Mouse (Mus musculus): ENCODE measurements around the gene Fgfbp3. TPM values are rescaled to one million over a fixed set of nuclear protein-coding genes. Genes with fewer than 3 reads are reported as not detected.
A peak's percentile ranks its signal among the peaks of the same experiment; 100 is the strongest.

Gene Fgfbp3
- 3.5 and 4.2 TPM in 2 replicates for total RNA-seq (2015; ENCODE audit: low replicate concordance)
- total RNA-seq (2017; ENCODE audit: low replicate concordance) = 1.1 and 2.8 TPM in 2 replicates

DNA sequence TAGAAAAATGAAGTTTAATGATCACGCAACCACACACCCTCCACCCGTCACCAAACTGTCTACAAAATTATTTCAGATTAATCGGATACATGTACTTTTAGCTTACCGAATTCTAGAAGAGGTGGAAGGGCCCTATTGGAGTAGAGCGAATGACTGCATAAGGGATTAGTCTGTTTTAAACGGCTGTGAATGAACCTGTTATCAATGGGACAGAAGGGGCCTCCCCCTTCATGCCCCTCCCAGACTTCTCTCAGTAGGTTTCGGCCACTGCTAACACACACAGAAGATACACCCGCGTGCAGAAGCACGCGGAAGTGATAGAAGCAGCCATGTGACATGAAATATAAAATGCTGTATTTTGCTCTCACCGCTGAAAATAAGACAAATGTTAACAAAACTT is at the start of gene Fgfbp3:
Fgfbp3 (minus strand) TSS at position 150 of the 400 bp plus-strand sequence.
- no peak for ATAC-seq (replicated peaks; ENCODE audit: low FRiP score, poor library complexity, severe bottlenecking)

DNA sequence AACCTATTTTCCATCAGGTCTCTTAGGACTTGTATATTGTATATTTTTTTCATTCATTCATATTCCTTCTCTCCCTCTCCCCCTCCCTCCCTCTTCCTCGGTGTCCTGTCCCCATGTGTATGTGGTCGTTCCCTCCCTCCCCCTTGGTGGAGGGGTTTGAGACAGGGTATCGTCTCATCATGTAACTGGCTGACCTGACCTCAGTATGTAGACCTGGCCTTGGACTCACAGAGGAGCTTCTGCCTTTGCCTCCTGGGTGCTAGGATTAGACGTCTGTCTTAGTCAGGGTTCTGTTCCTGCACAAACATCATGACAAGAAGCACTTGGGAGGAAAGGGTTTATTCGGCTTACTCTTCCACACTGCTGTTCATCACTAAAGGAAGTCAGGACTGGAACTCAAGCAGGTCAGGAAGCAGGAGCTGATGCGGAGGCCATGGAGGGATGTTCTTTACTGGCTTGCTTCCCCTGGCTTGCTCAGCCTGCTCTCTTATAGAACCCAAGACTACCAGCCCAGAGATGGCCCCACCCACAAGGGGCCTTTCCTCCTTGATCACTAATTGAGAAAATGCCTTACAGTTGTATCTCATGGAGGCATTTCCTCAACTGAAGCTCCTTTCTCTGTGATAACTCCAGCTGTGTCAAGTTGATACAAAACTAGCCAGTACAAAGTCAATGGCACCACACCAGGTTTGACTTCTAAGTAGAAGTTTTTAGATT is 43.3 kb upstream of the Fgfbp3 start:
- ATAC-seq (replicated peaks; ENCODE audit: low FRiP score, poor library complexity, severe bottlenecking) = peak; percentile 49; the same call in 1 of the 2 replicates

DNA sequence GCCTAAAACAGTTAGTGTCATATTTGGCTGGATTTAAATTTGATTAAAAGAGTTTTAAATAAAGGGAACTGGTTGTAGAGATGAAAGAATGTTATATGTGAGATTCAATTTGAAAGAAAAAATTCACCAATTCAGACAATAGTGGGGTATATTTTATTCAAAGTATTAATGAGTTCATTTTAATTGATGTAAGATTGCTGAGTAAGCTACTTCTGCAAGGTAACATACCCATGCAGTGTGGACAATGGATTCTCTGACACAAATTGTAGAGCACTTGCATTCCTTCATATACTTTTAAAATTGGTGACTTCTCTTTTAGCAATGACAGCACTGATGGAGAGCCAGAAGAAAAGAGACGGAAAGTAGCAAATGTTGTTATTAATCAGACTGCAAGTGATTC is 41.9 kb upstream of the Fgfbp3 start:
- ATAC-seq (replicated peaks; ENCODE audit: low FRiP score, poor library complexity, severe bottlenecking) = no peak

DNA sequence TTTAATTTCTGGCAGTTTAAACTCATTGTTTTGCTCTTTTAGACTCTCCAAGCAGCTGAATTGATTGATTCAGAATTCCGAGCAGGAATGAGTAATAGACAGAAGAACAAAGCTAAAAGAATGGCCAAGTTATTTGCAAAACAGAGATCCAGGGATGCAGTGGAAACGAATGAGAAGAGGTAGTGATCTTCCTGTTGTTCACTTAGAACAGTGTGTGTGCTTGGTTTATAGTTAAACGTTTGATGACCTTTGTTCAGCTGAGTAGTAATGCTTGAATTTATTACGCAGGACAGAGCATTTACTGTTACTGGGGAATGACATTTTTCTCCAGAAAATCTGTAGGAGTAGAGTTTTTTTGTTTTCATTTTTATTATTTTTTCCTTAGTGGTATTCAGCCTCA is 38.9 kb upstream of the Fgfbp3 start:
- ATAC-seq (replicated peaks; ENCODE audit: low FRiP score, poor library complexity, severe bottlenecking) = no peak

DNA sequence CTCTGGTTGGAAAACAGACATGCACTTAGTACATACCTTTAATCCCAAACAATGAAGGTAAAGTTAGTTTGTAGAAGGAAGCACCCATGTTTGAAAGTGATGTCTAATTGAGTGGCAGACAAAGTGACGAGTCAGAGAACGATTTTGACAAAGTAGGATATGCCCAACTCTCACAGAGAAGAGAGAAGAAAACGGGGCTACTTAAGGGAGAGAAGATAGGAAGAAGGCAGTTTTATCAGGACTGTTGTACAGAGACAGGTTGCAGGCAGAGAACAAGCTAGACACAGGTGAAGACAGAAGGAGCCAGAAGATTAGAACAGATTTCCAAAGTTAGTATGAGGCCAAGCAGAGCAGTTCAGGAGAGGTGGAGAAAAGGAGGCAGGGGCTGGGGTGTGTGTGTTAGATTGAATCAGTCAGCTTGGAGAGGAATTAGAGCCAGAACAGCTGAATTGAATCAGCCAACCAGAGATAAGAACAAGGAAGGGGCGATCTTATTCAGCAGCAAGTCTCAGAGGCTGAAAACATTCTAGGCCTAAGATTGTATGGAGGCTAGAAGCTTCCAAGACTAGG is 34.3 kb upstream of the Fgfbp3 start:
- ATAC-seq (replicated peaks; ENCODE audit: low FRiP score, poor library complexity, severe bottlenecking) = no peak

DNA sequence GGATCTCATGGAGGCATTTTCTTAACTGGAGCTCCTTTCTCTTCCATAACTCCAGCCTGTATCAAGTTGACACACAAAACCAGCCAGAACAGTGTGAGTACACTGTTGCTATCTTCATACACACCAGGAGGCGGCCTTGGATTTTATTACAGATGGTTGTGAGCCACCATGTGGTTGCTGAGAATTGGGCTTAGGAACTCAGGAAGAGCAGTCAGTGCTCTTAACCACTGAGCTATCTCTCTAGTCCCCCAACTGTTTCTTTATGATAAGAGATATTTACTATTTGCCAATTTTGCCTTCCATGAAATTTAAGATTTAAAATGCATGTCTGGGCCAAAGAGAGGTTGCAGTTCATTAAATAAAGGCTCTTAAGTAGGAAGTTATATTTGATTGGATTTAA is 20.6 kb upstream of the Fgfbp3 start:
- ATAC-seq (replicated peaks; ENCODE audit: low FRiP score, poor library complexity, severe bottlenecking) = peak; percentile 67

DNA sequence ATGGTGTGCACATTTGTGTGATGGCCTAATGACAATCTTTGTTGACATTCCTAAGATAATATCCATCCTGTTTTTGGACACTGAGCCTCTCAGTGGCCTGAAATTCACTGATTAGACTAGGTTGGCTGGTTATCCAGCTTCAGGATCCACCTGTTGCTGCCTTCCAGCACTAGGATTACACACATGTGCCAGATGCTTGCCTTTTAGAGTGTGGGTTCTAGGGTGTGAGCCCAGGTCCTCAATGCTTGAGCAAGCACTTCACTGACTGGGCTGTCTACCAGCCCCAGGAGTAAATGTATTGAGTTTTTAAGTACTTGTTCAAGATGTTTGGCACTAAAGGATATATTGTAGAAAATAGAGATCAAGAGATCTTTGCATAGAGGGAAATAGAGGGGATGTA is 18.6 kb upstream of the Fgfbp3 start:
- ATAC-seq (replicated peaks; ENCODE audit: low FRiP score, poor library complexity, severe bottlenecking) = 0 out of 2 replicates have a peak, but pooled peaks have one; percentile 48

DNA sequence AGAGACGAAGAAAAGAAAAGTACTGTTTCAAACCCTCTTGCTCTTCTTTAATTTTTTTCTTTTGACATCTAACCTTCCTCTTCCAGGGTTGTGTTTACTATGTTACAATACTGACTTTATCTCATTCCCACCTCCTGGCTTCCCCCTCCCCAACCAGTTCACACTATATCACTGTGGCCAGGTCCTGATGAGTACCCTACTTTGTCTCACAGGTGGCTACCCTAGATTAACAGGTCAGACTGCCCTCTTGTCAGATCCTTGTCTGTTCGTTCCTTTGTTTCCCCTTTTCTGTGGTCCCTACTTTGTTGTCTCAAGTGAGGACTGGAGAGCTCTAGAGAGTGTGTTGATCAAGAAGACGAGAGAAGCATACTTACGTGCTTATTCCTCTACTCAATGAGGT is 16.9 kb upstream of the Fgfbp3 start:
- no peak for ATAC-seq (replicated peaks; ENCODE audit: low FRiP score, poor library complexity, severe bottlenecking)

DNA sequence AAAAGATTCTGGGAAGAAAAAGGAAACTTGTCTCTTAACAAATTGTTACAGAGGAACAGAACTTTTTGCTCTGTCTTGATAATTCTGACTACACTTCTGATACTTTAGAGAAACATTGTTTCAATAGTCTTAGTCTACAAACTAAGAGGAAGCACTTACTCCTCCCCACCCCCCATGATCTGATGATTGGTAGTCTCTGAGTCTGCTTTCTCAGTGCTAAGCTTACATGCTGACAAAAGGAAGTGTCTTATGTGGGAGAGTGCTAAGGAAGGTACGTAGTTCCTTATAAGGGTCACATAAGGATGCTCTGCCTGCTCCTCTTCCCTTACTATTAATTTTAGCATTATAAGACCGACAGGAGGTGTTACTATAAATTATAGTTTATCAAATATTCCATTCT is 13.2 kb upstream of the Fgfbp3 start:
- no peak for ATAC-seq (replicated peaks; ENCODE audit: low FRiP score, poor library complexity, severe bottlenecking)

DNA sequence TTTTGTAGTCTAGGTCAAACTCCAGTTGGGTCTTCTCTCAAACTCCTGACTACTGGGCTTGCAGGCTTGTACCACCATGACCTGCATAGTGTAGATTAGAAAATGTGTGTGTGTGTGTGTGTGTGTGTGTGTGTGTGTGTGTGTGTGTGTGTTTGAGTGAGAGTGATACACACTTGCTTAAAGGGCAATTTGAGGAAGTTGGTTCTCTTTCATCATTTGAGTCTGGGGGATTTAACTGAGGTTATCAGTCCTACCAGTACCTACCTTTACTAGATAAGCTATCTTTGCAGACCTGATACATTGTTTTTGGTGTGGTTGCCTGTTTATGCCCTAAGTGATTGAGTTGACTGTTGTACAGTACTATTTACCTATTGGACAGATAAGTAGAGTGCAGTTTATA is 12.7 kb upstream of the Fgfbp3 start:
- no peak for ATAC-seq (replicated peaks; ENCODE audit: low FRiP score, poor library complexity, severe bottlenecking)

DNA sequence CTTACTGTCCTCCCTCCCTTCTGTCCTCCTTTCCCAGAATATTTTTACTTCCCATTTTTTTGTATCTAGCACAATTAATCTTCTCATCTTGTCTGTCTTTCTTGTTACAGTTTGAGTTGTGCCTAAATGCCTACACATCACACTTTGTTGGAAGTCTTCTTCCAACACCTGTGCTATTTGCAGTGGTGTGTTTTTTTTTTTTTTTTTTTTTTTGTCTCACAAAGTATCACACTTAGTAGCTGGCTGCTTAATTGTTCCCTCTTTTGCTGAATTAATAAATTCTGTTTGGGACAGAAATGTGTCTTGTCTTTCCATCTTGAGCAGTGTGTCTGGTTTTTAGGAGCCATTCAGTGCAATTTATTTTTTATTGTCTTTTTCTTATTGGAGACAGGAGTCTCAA is 10.4 kb upstream of the Fgfbp3 start:
- ATAC-seq (replicated peaks; ENCODE audit: low FRiP score, poor library complexity, severe bottlenecking) = no peak

DNA sequence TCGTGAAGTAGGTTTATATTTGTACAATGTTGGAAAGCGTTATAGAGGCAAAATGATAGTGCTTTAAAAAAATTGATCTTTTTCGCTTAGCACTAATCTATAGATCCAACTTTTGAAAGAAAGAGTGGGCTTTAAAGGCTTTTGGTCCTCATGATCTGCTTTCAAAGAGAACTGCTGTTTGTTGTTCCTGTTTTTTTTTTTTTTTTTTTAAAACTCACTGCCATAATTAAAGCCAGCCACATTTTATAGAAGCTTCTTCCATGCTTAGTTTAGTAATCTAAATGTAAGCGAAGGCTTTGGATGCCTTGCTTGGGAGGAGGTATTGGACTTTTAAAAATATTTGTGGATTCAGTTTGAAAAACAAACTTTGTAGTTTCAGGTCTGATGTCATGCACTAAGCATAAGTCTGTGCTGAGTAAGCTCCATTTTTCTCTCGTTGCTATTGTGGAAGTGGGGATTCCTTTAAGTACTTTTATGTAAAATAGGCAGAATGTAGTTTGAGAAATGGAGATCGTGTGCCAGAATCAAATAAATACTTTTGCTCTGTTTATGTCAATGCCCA is 8.5 kb upstream of the Fgfbp3 start:
- ATAC-seq (replicated peaks; ENCODE audit: low FRiP score, poor library complexity, severe bottlenecking) = no peak

DNA sequence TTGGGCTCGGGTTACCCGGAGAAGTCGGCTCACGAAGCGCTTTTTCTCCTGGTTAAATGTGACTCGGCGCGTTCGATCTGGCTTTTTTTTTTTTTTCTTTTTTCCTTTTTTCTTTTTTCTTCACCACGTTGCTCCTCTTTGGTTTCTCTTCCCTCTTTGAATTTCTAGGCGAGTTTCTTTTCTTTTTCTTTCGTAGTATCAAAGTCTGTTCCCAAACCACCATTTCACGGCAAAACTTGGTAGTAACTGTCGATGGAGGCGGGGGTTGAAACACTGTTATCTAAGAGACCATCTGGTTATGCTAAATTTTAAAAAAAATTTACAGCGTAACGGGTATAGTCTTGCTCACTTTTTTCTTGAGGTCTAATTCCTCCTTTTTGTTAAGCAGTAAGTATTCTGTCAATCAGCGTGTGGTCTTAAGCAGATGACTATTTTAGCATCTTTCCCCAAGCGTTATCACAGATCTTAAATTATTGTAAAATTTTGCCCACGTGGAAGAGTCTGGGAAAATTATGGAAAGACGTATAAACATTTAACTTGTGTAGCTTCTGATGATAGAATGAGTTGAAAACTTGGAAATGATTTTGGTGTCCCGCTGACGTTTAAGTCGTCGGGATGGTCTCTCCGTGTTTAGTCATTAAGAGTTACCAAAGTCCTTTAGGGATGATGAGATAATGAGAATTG is 7.3 kb upstream of the Fgfbp3 start:
- peak; percentile 61 for ATAC-seq (replicated peaks; ENCODE audit: low FRiP score, poor library complexity, severe bottlenecking)

DNA sequence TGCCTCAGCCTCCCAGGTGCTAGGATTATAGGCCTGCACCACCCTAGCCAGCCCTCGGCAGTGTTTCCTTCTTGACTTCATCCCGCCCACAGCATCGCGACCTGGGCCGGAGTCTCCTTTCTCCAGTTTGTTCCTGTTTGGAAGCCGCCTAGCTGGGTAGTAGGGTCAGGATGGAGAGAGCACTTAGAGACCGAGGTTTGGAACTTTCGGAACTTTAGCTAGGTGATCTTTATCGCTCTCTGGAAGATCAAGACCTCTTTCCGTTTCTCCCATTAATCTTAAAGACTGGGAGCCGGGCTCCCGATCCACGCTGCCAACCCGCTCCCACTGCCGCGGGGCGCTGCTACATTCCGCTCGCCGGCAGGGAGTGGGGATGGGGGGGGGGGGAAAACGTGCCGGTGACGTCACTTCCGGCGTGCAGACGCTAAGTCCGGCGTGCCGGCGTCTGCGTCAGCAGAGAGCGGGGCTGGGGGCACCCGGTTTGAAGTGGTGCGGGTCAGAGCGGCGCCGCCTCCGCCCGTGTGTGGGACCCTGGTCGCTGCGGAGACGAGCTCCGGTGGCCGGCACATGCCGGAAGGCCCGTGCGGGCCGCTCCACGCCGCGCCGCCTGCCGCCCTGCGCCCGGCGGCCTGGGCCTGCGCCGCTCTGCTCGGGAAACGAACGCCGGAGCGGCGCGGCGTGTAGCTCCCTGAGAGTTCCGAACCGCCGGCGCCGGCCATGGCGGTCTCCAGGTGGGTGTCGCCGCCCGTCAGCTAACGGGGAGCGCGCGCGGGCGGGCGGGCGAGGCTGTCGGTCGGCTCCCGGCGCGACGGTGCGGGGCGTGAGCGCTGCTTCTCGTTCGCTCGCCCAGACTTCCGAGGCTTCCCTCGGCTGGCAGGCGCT is 6.5 kb upstream of the Fgfbp3 start, which contains the start of gene Btaf1:
Btaf1 (plus strand) TSS at position 409 of the 882 bp plus-strand sequence.
- ATAC-seq (replicated peaks; ENCODE audit: low FRiP score, poor library complexity, severe bottlenecking) = peak; percentile 76

DNA sequence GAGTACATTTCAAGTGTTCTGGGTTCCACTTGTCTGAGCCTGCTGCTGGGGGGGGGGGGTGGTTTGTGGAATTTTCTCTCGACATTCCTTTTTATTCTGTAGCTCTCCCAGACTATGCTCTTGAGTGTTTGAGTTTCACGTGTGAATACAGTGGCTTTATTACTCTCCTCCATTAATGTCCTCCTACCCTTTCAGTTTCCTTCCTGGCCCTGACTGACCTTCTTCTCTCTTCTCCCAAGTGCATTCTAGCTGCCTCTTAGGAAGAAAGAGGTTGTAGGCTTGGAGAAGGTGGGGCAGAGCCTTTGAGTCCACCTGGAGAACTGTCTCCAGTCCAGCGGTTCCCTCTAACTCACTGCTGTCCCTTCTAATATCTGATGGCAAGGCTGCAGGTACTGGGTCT is 3.5 kb upstream of the Fgfbp3 start:
- no peak for ATAC-seq (replicated peaks; ENCODE audit: low FRiP score, poor library complexity, severe bottlenecking)

DNA sequence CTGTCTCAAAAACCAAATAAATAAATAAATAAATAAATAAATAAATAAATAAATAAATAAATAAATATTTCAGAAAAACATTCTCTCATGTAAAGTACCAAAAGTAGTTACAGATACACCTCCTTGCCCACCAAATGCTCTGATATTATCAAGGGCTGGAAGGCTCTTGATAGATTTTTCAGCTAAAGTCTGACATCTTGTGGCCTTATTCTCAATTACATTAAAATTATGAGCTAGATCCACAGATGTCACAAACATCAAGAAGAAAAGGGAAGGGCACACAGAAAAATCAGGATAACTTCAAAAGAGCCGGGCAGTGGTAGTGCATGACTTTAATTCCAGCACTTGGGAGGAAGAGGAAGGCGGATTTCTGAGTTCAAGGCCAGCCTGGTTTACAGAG is 2.6 kb upstream of the Fgfbp3 start:
- no peak for ATAC-seq (replicated peaks; ENCODE audit: low FRiP score, poor library complexity, severe bottlenecking)

DNA sequence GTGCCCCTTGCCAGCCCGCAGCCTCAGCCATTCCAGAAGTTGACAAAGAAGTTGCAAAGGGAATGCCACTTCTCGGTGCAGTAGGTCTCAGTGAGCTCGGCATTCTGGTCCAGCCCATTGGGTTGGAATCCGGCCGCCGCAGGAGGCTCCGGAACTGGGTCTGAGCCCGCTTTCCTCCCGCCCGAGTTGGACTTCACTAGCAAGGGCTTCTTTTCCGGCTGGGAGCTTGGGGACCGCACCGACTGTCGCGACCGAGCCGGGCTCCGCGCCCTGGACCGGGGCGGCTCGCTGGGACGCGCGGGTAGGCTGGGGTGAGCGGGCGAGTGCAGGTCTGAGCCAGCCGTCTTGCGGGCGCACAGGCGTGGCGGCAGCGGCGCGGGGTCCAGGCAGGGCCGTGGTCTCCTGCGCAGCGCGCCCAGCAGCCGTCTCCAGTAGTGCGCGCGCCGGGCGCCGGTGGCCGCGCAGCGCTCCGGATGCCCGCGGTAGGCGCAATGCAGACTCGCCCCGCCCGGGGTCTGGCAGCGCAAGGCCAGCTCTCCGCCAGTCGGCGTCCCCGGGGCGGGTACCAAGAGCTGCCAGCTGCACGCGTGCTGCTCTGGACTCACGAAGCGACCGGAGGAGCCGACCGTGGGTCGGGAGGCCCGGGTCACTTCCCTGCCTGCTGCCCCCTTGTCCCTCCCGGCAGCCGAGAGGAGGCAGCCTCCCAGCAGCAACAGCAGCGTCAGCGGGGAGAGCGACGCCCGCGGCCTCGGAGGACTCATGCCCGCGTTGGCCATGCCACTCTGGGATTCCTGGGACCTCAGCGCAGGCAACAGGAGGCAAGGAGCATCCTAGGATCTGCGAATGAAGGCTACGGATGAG is 744 bp downstream of the Fgfbp3 start:
- ATAC-seq (replicated peaks; ENCODE audit: low FRiP score, poor library complexity, severe bottlenecking) = peak; percentile 53

DNA sequence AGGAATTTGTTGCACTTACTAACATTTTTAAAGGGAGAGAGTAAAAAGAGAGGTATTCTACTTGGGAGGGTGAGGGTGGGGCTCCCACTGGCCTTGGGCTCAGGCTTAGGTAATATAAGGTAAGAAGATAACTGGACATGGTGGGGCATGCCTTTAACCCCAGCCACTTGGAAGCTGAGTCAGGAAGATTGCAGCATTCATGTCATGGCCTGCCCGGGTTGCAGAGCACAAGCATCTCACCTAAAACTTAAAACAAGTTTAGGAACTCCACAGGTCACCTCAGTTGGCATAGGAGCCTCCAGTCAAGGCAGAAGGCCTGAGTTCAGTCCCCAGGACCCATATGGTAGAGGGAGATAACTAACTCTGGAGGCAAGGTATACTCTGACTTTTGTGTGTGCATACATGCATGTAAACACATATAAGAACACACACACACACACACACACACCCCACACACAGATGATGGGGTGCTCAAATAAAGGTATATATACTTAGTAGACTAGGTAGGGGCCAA is 2.5 kb downstream of the Fgfbp3 start:
- peak; percentile 77 for ATAC-seq (replicated peaks; ENCODE audit: low FRiP score, poor library complexity, severe bottlenecking)

DNA sequence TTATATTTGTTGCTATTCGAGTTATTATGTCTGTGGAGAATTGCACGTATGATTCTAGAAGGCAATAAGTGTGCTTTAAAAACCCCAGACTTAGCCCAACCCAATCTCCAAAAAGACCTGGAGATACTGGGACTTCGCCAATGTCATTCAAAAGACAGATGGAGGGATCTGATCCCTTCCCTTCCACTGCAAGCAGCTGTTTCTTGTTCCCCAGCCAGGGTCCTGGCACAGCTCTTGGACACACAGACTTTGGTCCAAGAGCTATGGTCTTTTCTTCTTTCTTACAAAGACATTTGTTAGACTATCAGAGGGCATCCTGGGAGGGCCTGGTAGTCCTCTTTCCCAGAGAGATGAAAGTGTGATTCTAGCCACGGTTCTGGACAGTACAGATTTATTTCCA is 3.2 kb downstream of the Fgfbp3 start:
- ATAC-seq (replicated peaks; ENCODE audit: low FRiP score, poor library complexity, severe bottlenecking) = no peak
